Mouse (Mus musculus) myocyte (in vitro differentiated cells): ENCODE results near the gene Drc1. TPM values are rescaled to one million over a fixed set of nuclear protein-coding genes. Genes with fewer than 3 reads are reported as not detected.

Source experiments
- H3K27me3 ChIP-seq: one replicate; pipeline ENCODE4 v1.6.1; 2011; ENCODE audit not compliant: control insufficient read depth, insufficient read depth, insufficient read length
- H3K36me3 ChIP-seq: one replicate; pipeline ENCODE4 v1.6.1; 2011; ENCODE audit not compliant: control insufficient read depth, insufficient read depth
- H3K4me2 ChIP-seq: one replicate; pipeline ENCODE4 v1.6.1; 2011; ENCODE audit warnings: low read depth, control low read depth
- H3K4me3 ChIP-seq: one replicate; pipeline ENCODE4 v1.5.1; 2011; ENCODE audit warnings: mild to moderate bottlenecking, control low read depth, moderate library complexity
- H3K79me2 ChIP-seq: one replicate; pipeline ENCODE4 v1.6.1; 2011; ENCODE audit not compliant: control insufficient read depth, insufficient read depth
- H3ac ChIP-seq: one replicate; pipeline ENCODE4 v1.6.1; 2011; ENCODE audit not compliant: control insufficient read depth, insufficient read length
- CEBPB ChIP-seq: IDR thresholded peaks from 2 replicates; pipeline ENCODE4 v1.6.1; 2011; ENCODE audit warnings: mild to moderate bottlenecking, moderate library complexity; ENCODE audit not compliant: poor library complexity, insufficient read depth, severe bottlenecking
- E2F4 ChIP-seq: IDR thresholded peaks from one replicate; pipeline ENCODE4 v1.6.1; 2011; ENCODE audit warnings: mild to moderate bottlenecking, control low read depth, moderate library complexity; ENCODE audit not compliant: insufficient read depth
- MAX ChIP-seq: IDR thresholded peaks from one replicate; pipeline ENCODE4 v1.6.1; 2011; ENCODE audit warnings: low read depth, mild to moderate bottlenecking, control low read depth
- MYOD1 ChIP-seq, 3 experiments: IDR thresholded peaks; one replicate each; pipeline ENCODE4 v1.6.1; 2011; ENCODE audit warnings: control low read depth in 2 of 3, low read depth in 2 of 3, mild to moderate bottlenecking in 2 of 3, moderate library complexity in 1 of 3; ENCODE audit not compliant: insufficient read length in 2 of 3, control insufficient read depth in 1 of 3
- MYOG ChIP-seq, 3 experiments: IDR thresholded peaks; one replicate each; pipeline ENCODE4 v1.6.1; 2011; ENCODE audit warnings: control low read depth in 2 of 3, low read depth in 2 of 3, mild to moderate bottlenecking in 2 of 3; ENCODE audit not compliant: insufficient read length in 2 of 3, control insufficient read depth in 1 of 3, insufficient read depth in 1 of 3
- POLR2A ChIP-seq: IDR thresholded peaks from one replicate; pipeline ENCODE4 v1.6.1; 2011; ENCODE audit warnings: low read depth, mild to moderate bottlenecking, control low read depth, moderate library complexity; ENCODE audit not compliant: insufficient read length
- POLR2AphosphoS2 ChIP-seq: IDR thresholded peaks from one replicate; pipeline ENCODE4 v1.6.1; 2011; ENCODE audit warnings: low read depth, control low read depth; ENCODE audit not compliant: insufficient read length
- REST ChIP-seq: IDR thresholded peaks from one replicate; pipeline ENCODE4 v1.6.1; 2011; ENCODE audit warnings: mild to moderate bottlenecking, control low read depth, moderate library complexity; ENCODE audit not compliant: insufficient read depth, insufficient read length
- SRF ChIP-seq: IDR thresholded peaks from one replicate; pipeline ENCODE4 v1.6.1; 2011; ENCODE audit warnings: low read depth; ENCODE audit not compliant: control insufficient read depth, insufficient read length
- TCF12 ChIP-seq: IDR thresholded peaks from one replicate; pipeline ENCODE4 v1.6.1; 2011; ENCODE audit warnings: mild to moderate bottlenecking, control low read depth; ENCODE audit not compliant: poor library complexity, insufficient read depth, severe bottlenecking
- TCF3 ChIP-seq: IDR thresholded peaks from one replicate; pipeline ENCODE4 v1.6.1; 2011; ENCODE audit warnings: low read depth, control low read depth; ENCODE audit not compliant: insufficient read length
- USF1 ChIP-seq: IDR thresholded peaks from one replicate; pipeline ENCODE4 v1.6.1; 2011; ENCODE audit warnings: low read depth, mild to moderate bottlenecking, control low read depth, moderate library complexity
- polyA plus RNA-seq: library from polyadenylated mRNA; unstranded; fragments of >200 nt; fragmentation: generic; extraction: Trizol; gene quantifications from one replicate; pipeline ENCODE4 v1.2.1, GENCODE M21; 2012; ENCODE audit warnings: missing spikeins

The Drc1 gene
- polyA plus RNA-seq, 1 experiment = 0.01 TPM

DNA sequence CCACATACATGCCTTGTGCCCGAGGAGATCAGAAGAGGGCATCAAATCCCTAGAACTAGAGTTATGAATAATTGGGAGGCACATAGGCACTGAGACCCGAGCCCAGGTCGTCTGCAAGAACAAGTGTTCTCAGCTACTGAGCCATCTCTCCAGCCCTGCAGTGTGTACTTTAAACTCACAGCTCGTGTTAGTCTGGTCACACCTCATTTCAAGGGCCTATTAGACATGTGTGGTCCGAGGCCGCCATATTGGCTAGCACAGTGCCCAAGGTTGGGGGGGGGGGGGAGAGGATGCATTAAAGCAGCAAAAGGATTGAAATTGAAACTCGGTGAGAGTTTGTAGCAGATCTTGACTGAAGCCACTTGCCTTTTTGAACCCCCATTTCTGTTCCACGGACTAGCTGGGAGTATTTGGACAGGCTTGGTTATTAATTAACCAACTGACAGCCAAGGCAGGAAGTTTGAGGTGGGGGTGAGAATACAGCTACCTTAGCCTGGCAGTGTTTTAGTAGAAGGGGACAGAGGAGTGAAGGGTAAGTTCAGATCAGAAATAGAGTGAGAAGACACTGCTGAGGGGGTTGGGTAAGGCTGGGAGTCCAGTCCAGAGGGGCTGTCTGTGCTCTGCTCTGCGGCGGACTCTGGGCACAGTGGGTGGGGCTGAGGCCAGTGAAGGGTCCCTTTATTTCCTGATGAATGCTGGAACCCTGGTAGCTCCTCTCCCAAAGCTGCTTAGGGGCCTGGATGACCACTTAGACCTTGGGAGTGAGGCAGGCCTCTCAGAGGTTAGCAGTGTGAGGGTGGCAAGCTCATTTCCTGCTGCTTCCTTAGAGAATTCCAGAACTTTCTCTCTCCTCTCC lies 5.0 kb downstream of the Drc1 start:
- Histone ChIP-seq H3ac (no peak overlapping the region), H3K27me3 (no peaks in the 10 kb centered on the region), H3K4me3 (no peak overlapping the region), H3K79me2 (no peaks in the 10 kb centered on the region), H3K4me2 (no peak overlapping the region), H3K36me3 (no peaks in the 10 kb centered on the region)
- TF ChIP-seq USF1 = no peak
- no peak for TF ChIP-seq CEBPB
- no peak for TF ChIP-seq MYOG (IDR thresholded peaks at IDR 0.05; ENCODE audit: control insufficient read depth in 1 of 3, insufficient read depth in 1 of 3, insufficient read length in 2 of 3, low read depth in 2 of 3)
- TF ChIP-seq MYOD1 (IDR thresholded peaks at IDR 0.05; ENCODE audit: control insufficient read depth in 1 of 3, insufficient read length in 2 of 3, low read depth in 2 of 3) = no peak
- no peak for TF ChIP-seq POLR2A
- no peak for TF ChIP-seq SRF
- no peak for TF ChIP-seq MAX
- no peak for TF ChIP-seq TCF12
- no peak for TF ChIP-seq E2F4
- TF ChIP-seq POLR2AphosphoS2 = no peak
- no peak for TF ChIP-seq TCF3

DNA sequence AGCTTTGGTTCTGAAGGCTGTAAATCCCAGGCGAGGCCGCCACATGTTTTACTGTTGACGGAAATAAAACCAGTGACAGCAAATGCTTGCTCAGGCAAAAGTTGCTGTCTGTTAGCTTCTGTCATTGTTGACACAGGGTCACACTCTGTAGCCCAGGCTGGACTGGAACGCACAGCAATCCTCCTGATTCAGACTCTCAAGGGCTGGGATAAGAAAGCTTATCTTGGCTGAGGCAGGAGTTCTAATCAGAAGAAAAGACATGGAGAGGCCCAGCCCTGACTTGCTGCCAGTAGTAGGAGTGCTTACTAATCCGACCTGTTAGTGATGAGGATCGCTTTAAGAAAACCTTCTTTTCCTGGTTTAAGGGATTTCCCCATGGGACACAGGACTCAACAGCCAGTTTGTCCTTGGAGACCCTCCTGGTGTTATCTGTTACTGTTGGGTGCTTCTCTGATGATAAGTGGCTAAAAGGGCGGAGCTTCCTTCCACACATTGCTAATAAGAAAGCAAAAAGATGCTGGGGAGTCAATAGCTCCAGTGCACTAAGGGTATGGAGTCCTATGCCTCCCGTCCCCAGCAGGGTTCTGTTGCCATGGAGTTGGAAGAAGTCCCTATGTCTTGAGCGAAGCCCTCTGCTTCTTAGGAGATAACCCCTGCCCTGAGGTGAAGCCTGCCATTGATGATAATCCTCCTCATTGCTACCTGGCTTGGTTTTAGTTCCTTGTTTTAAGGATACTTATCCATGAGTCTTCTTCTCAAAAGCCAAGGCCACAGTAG lies 6.1 kb downstream of the Drc1 start:
- no peak for TF ChIP-seq TCF3
- no peak for TF ChIP-seq MYOG (IDR thresholded peaks at IDR 0.05; ENCODE audit: control insufficient read depth in 1 of 3, insufficient read depth in 1 of 3, insufficient read length in 2 of 3, low read depth in 2 of 3)
- TF ChIP-seq SRF = no peak
- no peak for TF ChIP-seq MYOD1 (IDR thresholded peaks at IDR 0.05; ENCODE audit: control insufficient read depth in 1 of 3, insufficient read length in 2 of 3, low read depth in 2 of 3)
- TF ChIP-seq POLR2A = no peak
- no peak for TF ChIP-seq CEBPB
- TF ChIP-seq USF1 = no peak
- TF ChIP-seq POLR2AphosphoS2 = no peak
- no peak for TF ChIP-seq TCF12
- no peak for TF ChIP-seq E2F4
- no peak for TF ChIP-seq REST
- TF ChIP-seq MAX = no peak
- no peak overlapping the region for H3K4me2 ChIP-seq
- H3K36me3 ChIP-seq = no peaks in the 10 kb centered on the region
- H3K79me2 ChIP-seq = no peaks in the 10 kb centered on the region
- no peak overlapping the region for H3ac ChIP-seq
- H3K4me3 ChIP-seq = no peak overlapping the region
- no peaks in the 10 kb centered on the region for H3K27me3 ChIP-seq

DNA sequence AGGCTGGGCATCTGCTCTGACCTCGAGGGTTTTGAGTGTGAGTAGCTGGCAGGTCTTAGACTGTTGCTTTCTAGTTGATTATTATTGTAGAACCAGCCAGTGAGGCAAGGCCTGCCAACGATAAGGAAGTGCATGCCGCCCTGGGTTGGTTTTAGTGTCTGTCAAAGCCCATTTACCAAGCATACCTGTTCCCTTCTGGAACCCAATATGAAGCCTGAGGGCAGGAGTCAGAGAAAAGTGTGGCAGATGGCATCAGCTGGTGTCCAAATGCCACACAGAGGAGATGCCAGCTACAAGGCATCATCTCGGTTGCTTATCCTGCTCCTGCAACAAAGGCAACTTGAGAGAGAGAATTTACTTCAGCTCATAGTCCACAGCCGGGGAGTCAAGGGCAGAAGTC lies 59.6 kb downstream of the Drc1 start:
- Histone ChIP-seq H3K79me2 (no peaks in the 10 kb centered on the region), H3K27me3 (peaks cover 9% of the 10 kb centered on the region), H3K4me3 (no peak overlapping the region), H3K4me2 (no peak overlapping the region), H3ac (no peak overlapping the region), H3K36me3 (no peaks in the 10 kb centered on the region)
- TF ChIP-seq CEBPB (no peak), USF1 (no peak), POLR2AphosphoS2 (no peak), E2F4 (no peak), SRF (no peak), REST (no peak), TCF3 (no peak), MAX (no peak), MYOG (IDR thresholded peaks at IDR 0.05; ENCODE audit: control insufficient read depth in 1 of 3, insufficient read depth in 1 of 3, insufficient read length in 2 of 3, low read depth in 2 of 3) (no peak), POLR2A (no peak), MYOD1 (IDR thresholded peaks at IDR 0.05; ENCODE audit: control insufficient read depth in 1 of 3, insufficient read length in 2 of 3, low read depth in 2 of 3) (no peak), TCF12 (no peak)

DNA sequence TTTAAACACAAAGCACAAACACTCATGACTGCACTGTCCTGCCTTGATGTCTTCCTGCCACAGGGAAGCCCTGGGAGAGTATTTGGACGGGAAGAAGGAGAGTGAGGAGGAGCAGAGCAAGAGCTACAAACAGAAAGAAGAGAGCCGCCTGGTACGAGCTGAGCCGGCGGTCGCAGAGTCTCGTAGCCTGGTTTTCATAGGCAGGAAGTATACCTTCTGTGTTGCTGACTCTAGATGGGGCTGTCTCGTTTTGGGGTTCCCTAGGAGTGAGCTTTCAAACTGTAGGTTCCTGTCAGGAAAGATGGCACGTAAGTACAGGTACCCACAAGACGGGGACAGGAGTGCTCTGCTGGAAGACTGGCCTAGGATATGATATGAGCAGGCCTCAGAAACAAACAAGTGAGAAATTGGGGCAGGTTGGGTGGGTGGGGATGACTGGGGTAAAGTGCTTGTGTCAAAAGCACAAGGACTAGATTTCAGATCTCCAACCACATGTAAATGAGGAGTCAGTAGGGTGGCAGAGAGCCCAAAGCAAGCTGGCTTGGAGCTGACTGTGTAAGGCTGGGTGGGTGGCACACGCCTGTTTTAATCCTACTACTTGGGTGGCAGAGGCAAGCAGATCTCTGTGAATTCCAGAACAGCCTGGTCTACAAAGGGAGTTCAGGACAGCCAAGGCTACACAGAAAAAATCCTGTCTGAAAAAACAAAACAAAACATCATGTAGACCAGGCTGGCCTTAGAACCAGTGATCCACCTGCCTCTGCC lies 60.6 kb downstream of the Drc1 start:
- Histone ChIP-seq H3ac (no peak overlapping the region), H3K79me2 (no peaks in the 10 kb centered on the region), H3K4me2 (no peak overlapping the region), H3K27me3 (peaks cover 13% of the 10 kb centered on the region), H3K4me3 (no peak overlapping the region), H3K36me3 (no peaks in the 10 kb centered on the region)
- TF ChIP-seq TCF12 (no peak), MAX (no peak), POLR2A (no peak), E2F4 (no peak), TCF3 (no peak), POLR2AphosphoS2 (no peak), MYOD1 (IDR thresholded peaks at IDR 0.05; ENCODE audit: control insufficient read depth in 1 of 3, insufficient read length in 2 of 3, low read depth in 2 of 3) (no peak), REST (no peak), SRF (no peak), CEBPB (no peak), MYOG (IDR thresholded peaks at IDR 0.05; ENCODE audit: control insufficient read depth in 1 of 3, insufficient read depth in 1 of 3, insufficient read length in 2 of 3, low read depth in 2 of 3) (no peak), USF1 (no peak)
